Mouse (Mus musculus) liver, postnatal 0 days (tissue): ENCODE data around the gene Lrrc8a.

Experiments
- CTCF ChIP-seq: sonication (generic); IDR thresholded peaks from 2 replicates; pipeline ENCODE4 v1.5.1; 2016; ENCODE audit warnings: antibody characterized with exemption, low read depth
- EP300 ChIP-seq: IDR thresholded peaks from 2 replicates; pipeline ENCODE4 v1.6.1; 2016; ENCODE audit warnings: antibody characterized with exemption, low read depth, mild to moderate bottlenecking

GRCm38 (mm10) chr2:30253809-30254208, 16.3 kb downstream of the Lrrc8a start:
- no peak for TF ChIP-seq CTCF
- TF ChIP-seq EP300, result no peak
